25 mouse cellular contexts compared by ENCODE assay signal in the genomic region with DNA sequence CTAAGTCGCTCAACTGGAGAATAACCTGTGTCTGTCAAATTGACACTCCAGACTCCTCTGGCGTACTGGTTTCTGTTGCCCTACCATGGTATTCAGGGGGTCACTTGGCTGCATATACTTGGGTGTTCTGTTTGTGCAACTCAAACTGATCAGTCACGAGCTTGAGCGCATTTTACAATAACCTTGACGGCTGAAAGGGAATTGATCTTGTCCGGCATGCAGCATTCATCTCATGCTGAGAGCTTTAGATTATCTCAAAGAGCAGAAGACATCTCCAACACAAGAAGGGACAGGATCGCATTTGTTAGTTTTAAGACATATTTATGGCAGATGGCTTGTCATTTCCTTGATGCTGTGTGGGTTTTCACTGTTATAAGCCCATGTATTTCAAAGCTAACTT.
DNase-seq lines count a peak whose midpoint lies in the region; ATAC-seq and TF ChIP-seq lines count a peak whose summit lies in the region.
"Had no signal": no experiment of that assay in that cellular context is flagged by ENCODE, and none has a peak within 500 bp of the region (broad histone marks: within the 10 kb centered on the region; RNA-seq: fewer than 3 reads in every experiment).

No protein-coding gene starts in this region.

- TF ChIP-seq POLR2A in brain, embryonic 14.5 days (IDR thresholded peaks at IDR 0.05; ENCODE audit: borderline replicate concordance, extremely low read depth, insufficient read depth, insufficient read length, poor library complexity, severe bottlenecking) = no peak

- no peaks in the 10 kb centered on the region for H3K36me3 ChIP-seq in midbrain, embryonic 11.5 days (ENCODE audit: control insufficient read depth, insufficient read depth, low read length)
- no peaks in the 10 kb centered on the region for H3K36me3 ChIP-seq in midbrain, embryonic 16.5 days (ENCODE audit: control insufficient read depth, insufficient read depth, low read length)
- no peaks in the 10 kb centered on the region for H3K36me3 ChIP-seq in midbrain, postnatal 0 days (ENCODE audit: insufficient read depth, low read length)
- H3K36me3 ChIP-seq: embryonic facial prominence, embryonic 10.5 days; embryonic facial prominence, embryonic 15.5 days; forebrain, embryonic 12.5 days; G1E; limb, embryonic 13.5 days; lung, embryonic 15.5 days had no signal

- H3K4me2 ChIP-seq in midbrain, embryonic 11.5 days = no peak overlapping the region
- no peak overlapping the region for H3K4me2 ChIP-seq in midbrain, embryonic 16.5 days (ENCODE audit: low read length)
- no peak overlapping the region for H3K4me2 ChIP-seq in midbrain, postnatal 0 days (ENCODE audit: low read depth, low read length, poor library complexity, severe bottlenecking)
- H3K4me2 ChIP-seq: embryonic facial prominence, embryonic 15.5 days; forebrain, embryonic 12.5 days; limb, embryonic 13.5 days; liver, embryonic 11.5 days; lung, embryonic 15.5 days had no signal

- TF ChIP-seq CTCF in gastrocnemius, adult 2 months (IDR thresholded peaks at IDR 0.05) = no peak
- no peak for TF ChIP-seq CTCF in brain, embryonic 14.5 days (IDR thresholded peaks at IDR 0.05; ENCODE audit: borderline replicate concordance, extremely low read depth, insufficient read depth, insufficient read length)
- no peak for TF ChIP-seq CTCF in midbrain, postnatal 0 days (IDR thresholded peaks at IDR 0.05)

- no peaks in the 10 kb centered on the region for H3K9me3 ChIP-seq in midbrain, embryonic 11.5 days (ENCODE audit: control insufficient read depth, low read length)
- H3K9me3 ChIP-seq in midbrain, embryonic 16.5 days (replicated peaks; ENCODE audit: control insufficient read depth, low read length, poor library complexity, severe bottlenecking) = no peaks in the 10 kb centered on the region
- no peaks in the 10 kb centered on the region for H3K9me3 ChIP-seq in midbrain, postnatal 0 days (ENCODE audit: low read length)
- H3K9me3 ChIP-seq: embryonic facial prominence, embryonic 10.5 days; embryonic facial prominence, embryonic 15.5 days; forebrain, embryonic 12.5 days; G1E; limb, embryonic 13.5 days; lung, embryonic 15.5 days had no signal

- peak overlapping the region; percentile 85; the same call in 1 of the 2 replicates for H3K27ac ChIP-seq in gastrocnemius, adult 2 months
- no peak overlapping the region for H3K27ac ChIP-seq in midbrain, embryonic 11.5 days (ENCODE audit: low read depth, low read length)
- no peak overlapping the region for H3K27ac ChIP-seq in midbrain, embryonic 16.5 days (ENCODE audit: low read length)
- peak overlapping the region; percentile 33 for H3K27ac ChIP-seq in midbrain, postnatal 0 days (ENCODE audit: low read depth, low read length)
- H3K27ac ChIP-seq: embryonic facial prominence, embryonic 10.5 days; embryonic facial prominence, embryonic 15.5 days; forebrain, embryonic 12.5 days; left cerebral cortex, adult 2 months; limb, embryonic 13.5 days; lung, embryonic 15.5 days had no signal

- 31% methylated on average over 7 of the region's 7 CpGs for WGBS in midbrain, embryonic 11.5 days
- 21% methylated on average over 7 of the region's 7 CpGs for WGBS in midbrain, embryonic 16.5 days
- 21% methylated on average over 7 of the region's 7 CpGs for WGBS in midbrain, postnatal 0 days

- peaks cover 12% of the 10 kb centered on the region for H3K4me1 ChIP-seq in midbrain, embryonic 11.5 days (ENCODE audit: control insufficient read depth, insufficient read depth, low read length)
- H3K4me1 ChIP-seq in midbrain, embryonic 16.5 days (ENCODE audit: control insufficient read depth, insufficient read depth, low read length) = peaks cover 24% of the 10 kb centered on the region
- H3K4me1 ChIP-seq in midbrain, postnatal 0 days (ENCODE audit: insufficient read depth, low read length) = peaks cover 13% of the 10 kb centered on the region; the same call in 1 of the 2 replicates

- ATAC-seq in midbrain, embryonic 11.5 days (ENCODE audit: low FRiP score) = 0 out of 2 replicates have a peak, but pooled peaks have one; percentile 51
- ATAC-seq in midbrain, embryonic 16.5 days = no peak
- peak; percentile 26; the same call in 1 of the 2 replicates for ATAC-seq in midbrain, postnatal 0 days (ENCODE audit: low FRiP score)
- ATAC-seq: intestine, embryonic 16.5 days had no signal

- intact Hi-C loops in gastrocnemius, adult 2 months (cut with DNase I) = loop anchor here (5.0 kb wide), 1 partner anchor 164 kb away; no protein-coding TSS in a partner anchor

- DNase-seq in gastrocnemius, adult 2 months = no peak
- no peak for DNase-seq in gastrocnemius, adult 18-20 months (ENCODE audit: low spot score)
- no peak for DNase-seq in midbrain, embryonic 11.5 days (ENCODE audit: low spot score, missing footprints)
- peak; percentile 58 for DNase-seq in brain, embryonic 14.5 days (ENCODE audit: low read depth)
- no peak for DNase-seq in midbrain, postnatal 0 days (ENCODE audit: low spot score)
- DNase-seq in kidney, postnatal 25 days = no peak
- no peak for DNase-seq in right cerebral cortex, adult 2 months (ENCODE audit: low spot score in 2 of 2)
- DNase-seq: adrenal gland, postnatal 14 days; cerebellum, adult 11-12 months; forebrain, postnatal 0 days; gastrocnemius, postnatal 14 days; heart, postnatal 14 days; kidney, adult 9 months; kidney, postnatal 10 days; right cerebral cortex, postnatal 14 days had no signal

- H3K27me3 ChIP-seq in midbrain, embryonic 11.5 days (ENCODE audit: control insufficient read depth, insufficient read depth, low read length) = no peaks in the 10 kb centered on the region
- H3K27me3 ChIP-seq in midbrain, embryonic 16.5 days (ENCODE audit: control insufficient read depth, insufficient read depth, low read depth, low read length) = no peaks in the 10 kb centered on the region
- no peaks in the 10 kb centered on the region for H3K27me3 ChIP-seq in midbrain, postnatal 0 days (ENCODE audit: insufficient read depth, low read length)
- H3K27me3 ChIP-seq: embryonic facial prominence, embryonic 15.5 days; forebrain, embryonic 12.5 days; lung, embryonic 15.5 days had no signal

- no peak overlapping the region for H3K9ac ChIP-seq in midbrain, embryonic 11.5 days (ENCODE audit: low read length)
- H3K9ac ChIP-seq in midbrain, embryonic 16.5 days (ENCODE audit: low read depth, low read length) = no peak overlapping the region
- no peak overlapping the region for H3K9ac ChIP-seq in midbrain, postnatal 0 days (replicated peaks; ENCODE audit: low read length, poor library complexity, severe bottlenecking)
- H3K9ac ChIP-seq: embryonic facial prominence, embryonic 15.5 days; forebrain, embryonic 12.5 days; forebrain, postnatal 0 days; limb, embryonic 13.5 days; lung, embryonic 15.5 days had no signal

- H3K4me3 ChIP-seq in gastrocnemius, adult 2 months = no peak overlapping the region
- no peak overlapping the region for H3K4me3 ChIP-seq in midbrain, embryonic 11.5 days (ENCODE audit: low read depth, low read length)
- H3K4me3 ChIP-seq in midbrain, embryonic 16.5 days (ENCODE audit: low read depth, low read length) = no peak overlapping the region
- no peak overlapping the region for H3K4me3 ChIP-seq in midbrain, postnatal 0 days (ENCODE audit: low read depth, low read length)
- H3K4me3 ChIP-seq: embryonic facial prominence, embryonic 10.5 days; embryonic facial prominence, embryonic 15.5 days; forebrain, embryonic 12.5 days; left cerebral cortex, adult 2 months; limb, embryonic 13.5 days; lung, embryonic 15.5 days had no signal

Comparison
In these comparisons a context has a peak if more than half of its experiments do, and no peak if none do; other contexts are left out.
1. H3K27ac ChIP-seq: peak in gastrocnemius, adult 2 months (single experiment) and midbrain, postnatal 0 days (single experiment); none in midbrain, embryonic 11.5 days (single experiment) and midbrain, embryonic 16.5 days (single experiment).